Mouse (Mus musculus): Measurements from ENCODE around the gene Cacnb3. TPM values are rescaled to one million over a fixed set of nuclear protein-coding genes. Genes with fewer than 3 reads are reported as not detected.
"Not testable (repeated sequence)": the region's sequence is repeated elsewhere in the genome, so short reads cannot be mapped to it uniquely, and the experiment has no call there.

Cacnb3 gene
- polyA plus RNA-seq (2014; fragmentation: Nextera tagmentation; extraction: Ambion mirVana), result 24.6 and 28.9 TPM in 2 replicates

DNA sequence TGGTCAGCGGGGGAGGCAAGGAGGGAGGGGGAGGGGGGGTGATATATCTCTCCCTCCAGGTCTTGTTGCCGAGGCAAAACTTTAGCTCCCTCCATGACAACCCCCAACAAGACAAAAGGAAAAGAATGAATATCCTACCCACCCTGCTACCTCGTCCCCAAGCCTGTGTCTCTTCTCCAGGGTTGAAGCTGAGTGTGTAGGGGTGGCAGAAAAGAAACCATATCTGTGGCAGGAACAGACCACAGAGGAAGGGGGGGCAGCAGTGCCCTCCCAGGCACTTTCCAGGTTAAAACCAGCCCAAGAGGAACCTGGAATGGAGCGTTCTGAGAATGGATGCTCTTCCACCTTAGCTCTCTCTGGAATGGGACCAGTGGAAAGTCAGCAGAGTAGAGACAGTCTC is at the start of gene Cacnb3:
Gene Cacnb3, plus strand, starts transcription at position 301 of the 400 bp plus-strand sequence.
- TF ChIP-seq CTCF (IDR thresholded peaks at IDR 0.05; ENCODE audit: low read depth), result no peak
- WGBS, result 46% methylated on average over 4 of the region's 4 CpGs
- Histone ChIP-seq H3K4me1 (ENCODE audit: insufficient read depth) (peaks cover 25% of the 10 kb centered on the region), H3K4me3 (ENCODE audit: low read depth, low read length) (peak within 1 kb of the TSS; percentile 74; the same call in 1 of the 2 replicates), H3K36me3 (ENCODE audit: insufficient read depth) (no peaks in the 10 kb centered on the region), H3K4me2 (peak within 1 kb of the TSS; percentile 99), H3K27ac (ENCODE audit: low read depth) (no peak within 1 kb of the TSS), H3K27me3 (ENCODE audit: insufficient read depth, low read length) (peaks cover 25% of the 10 kb centered on the region), H3K9me3 (ENCODE audit: low read depth, low read length) (no peaks in the 10 kb centered on the region), H3K9ac (no peak within 1 kb of the TSS)
- DNase-seq (no peak), ATAC-seq (ENCODE audit: insufficient read depth) (no peak)

GRCm38 (mm10) chr15:98582410-98582809 is 48.2 kb upstream of the Cacnb3 start:
- TF ChIP-seq CTCF (IDR thresholded peaks at IDR 0.05; ENCODE audit: low read depth), result no peak
- ATAC-seq (ENCODE audit: insufficient read depth) (no peak), DNase-seq (no peak)
- 67% methylated on average over 8 of the region's 8 CpGs for WGBS
- Histone ChIP-seq H3K36me3 (ENCODE audit: insufficient read depth) (no peaks in the 10 kb centered on the region), H3K4me1 (ENCODE audit: insufficient read depth) (no peaks in the 10 kb centered on the region), H3K27me3 (ENCODE audit: insufficient read depth, low read length) (no peaks in the 10 kb centered on the region), H3K9me3 (ENCODE audit: low read depth, low read length) (no peaks in the 10 kb centered on the region), H3K4me2 (no peak overlapping the region), H3K9ac (no peak overlapping the region), H3K4me3 (ENCODE audit: low read depth, low read length) (no peak overlapping the region), H3K27ac (ENCODE audit: low read depth) (no peak overlapping the region)

GRCm38 (mm10) chr15:98582996-98583395 is 47.6 kb upstream of the Cacnb3 start:
- H3K9ac ChIP-seq, result no peak overlapping the region
- ATAC-seq (ENCODE audit: insufficient read depth), result no peak

DNA sequence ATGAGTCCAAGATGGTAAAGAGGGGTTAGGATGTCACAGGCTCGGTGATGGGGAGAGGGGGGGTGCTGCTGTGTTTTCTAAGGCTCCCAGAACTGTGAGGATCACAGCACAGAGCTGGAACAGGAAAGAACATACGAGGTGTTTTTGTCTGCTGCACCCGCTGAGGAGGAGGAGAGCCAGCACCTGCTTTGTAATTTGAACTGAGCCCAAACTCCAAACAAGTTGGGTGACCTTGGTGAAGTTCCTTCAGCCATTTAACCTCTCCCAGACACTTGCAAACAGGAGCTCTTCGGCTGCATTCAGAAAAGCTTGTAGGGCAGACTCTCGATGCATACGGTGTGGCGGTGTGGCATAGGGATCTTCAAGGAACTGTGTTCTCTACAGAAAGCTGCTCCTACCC is 45.2 kb upstream of the Cacnb3 start:
- DNase-seq (peak; percentile 13), ATAC-seq (ENCODE audit: insufficient read depth) (no peak)
- H3K9ac ChIP-seq, result no peak overlapping the region
- H3K4me2 ChIP-seq, result no peak overlapping the region
- H3K4me3 ChIP-seq (ENCODE audit: low read depth, low read length), result no peak overlapping the region
- H3K4me1 ChIP-seq (ENCODE audit: insufficient read depth), result no peaks in the 10 kb centered on the region
- no peaks in the 10 kb centered on the region for H3K9me3 ChIP-seq (ENCODE audit: low read depth, low read length)
- H3K27me3 ChIP-seq (ENCODE audit: insufficient read depth, low read length), result no peaks in the 10 kb centered on the region
- TF ChIP-seq CTCF (IDR thresholded peaks at IDR 0.05; ENCODE audit: low read depth), result no peak
- WGBS, result 38% methylated on average over 7 of the region's 7 CpGs
- H3K36me3 ChIP-seq (ENCODE audit: insufficient read depth), result peaks cover 16% of the 10 kb centered on the region
- no peak overlapping the region for H3K27ac ChIP-seq (ENCODE audit: low read depth)

More at GRCm38 (mm10) chr15:98582996-98583395, 47.6 kb upstream of the Cacnb3 start:
- H3K4me1 ChIP-seq (ENCODE audit: insufficient read depth), result no peaks in the 10 kb centered on the region
- H3K4me3 ChIP-seq (ENCODE audit: low read depth, low read length), result no peak overlapping the region
- H3K4me2 ChIP-seq, result no peak overlapping the region
- WGBS, result 59% methylated on average over 8 of the region's 8 CpGs
- no peak for DNase-seq
- no peaks in the 10 kb centered on the region for H3K27me3 ChIP-seq (ENCODE audit: insufficient read depth, low read length)
- no peaks in the 10 kb centered on the region for H3K36me3 ChIP-seq (ENCODE audit: insufficient read depth)
- H3K27ac ChIP-seq (ENCODE audit: low read depth), result no peak overlapping the region
- no peaks in the 10 kb centered on the region for H3K9me3 ChIP-seq (ENCODE audit: low read depth, low read length)
- no peak for TF ChIP-seq CTCF (IDR thresholded peaks at IDR 0.05; ENCODE audit: low read depth)

DNA sequence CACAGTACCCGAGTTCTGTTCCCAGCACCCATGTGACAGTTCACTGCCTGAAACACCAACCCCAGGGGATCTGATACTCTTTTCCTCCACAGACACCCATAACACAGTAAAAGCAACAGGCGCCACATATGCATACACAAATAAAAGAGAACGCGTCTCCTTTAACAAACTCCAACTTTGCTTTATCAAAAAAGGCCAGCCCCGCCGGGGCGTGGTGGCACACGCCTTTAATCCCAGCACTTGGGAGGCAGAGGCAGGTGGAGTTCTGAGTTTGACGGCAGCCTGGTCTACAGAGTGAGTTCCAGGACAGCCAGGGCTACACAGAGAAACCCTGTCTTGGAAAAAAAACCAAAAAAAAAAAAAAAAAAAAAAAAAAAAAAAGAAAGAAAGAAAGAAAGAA is 44.5 kb upstream of the Cacnb3 start:
- not testable (repeated sequence) for H3K27me3 ChIP-seq (ENCODE audit: insufficient read depth, low read length); H3K9ac ChIP-seq; H3K27ac ChIP-seq (ENCODE audit: low read depth); H3K9me3 ChIP-seq (ENCODE audit: low read depth, low read length); ATAC-seq (ENCODE audit: insufficient read depth); H3K4me3 ChIP-seq (ENCODE audit: low read depth, low read length); H3K4me2 ChIP-seq; DNase-seq; H3K4me1 ChIP-seq (ENCODE audit: insufficient read depth)
- H3K36me3 ChIP-seq (ENCODE audit: insufficient read depth), result peaks cover 23% of the 10 kb centered on the region
- WGBS, result 61% methylated on average over 9 of the region's 9 CpGs

- 83% methylated on average over 11 of the region's 11 CpGs for WGBS
- H3K4me3 ChIP-seq (ENCODE audit: low read depth, low read length), result no peak overlapping the region
- no peak for DNase-seq
- no peaks in the 10 kb centered on the region for H3K9me3 ChIP-seq (ENCODE audit: low read depth, low read length)
- TF ChIP-seq CTCF (IDR thresholded peaks at IDR 0.05; ENCODE audit: low read depth), result no peak
- H3K27ac ChIP-seq (ENCODE audit: low read depth), result no peak overlapping the region
- ATAC-seq (ENCODE audit: insufficient read depth), result no peak
- no peaks in the 10 kb centered on the region for H3K4me1 ChIP-seq (ENCODE audit: insufficient read depth)
- no peak overlapping the region for H3K4me2 ChIP-seq
- H3K36me3 ChIP-seq (ENCODE audit: insufficient read depth), result peaks cover 40% of the 10 kb centered on the region
- no peak overlapping the region for H3K9ac ChIP-seq
- no peaks in the 10 kb centered on the region for H3K27me3 ChIP-seq (ENCODE audit: insufficient read depth, low read length)
Observed at GRCm38 (mm10) chr15:98587751-98588150, 42.9 kb upstream of the Cacnb3 start.

- no peak overlapping the region for H3K27ac ChIP-seq (ENCODE audit: low read depth)
- peaks cover 60% of the 10 kb centered on the region for H3K36me3 ChIP-seq (ENCODE audit: insufficient read depth)
- DNase-seq, result no peak
- no peaks in the 10 kb centered on the region for H3K27me3 ChIP-seq (ENCODE audit: insufficient read depth, low read length)
- 57% methylated on average over 7 of the region's 7 CpGs for WGBS
- ATAC-seq (ENCODE audit: insufficient read depth), result no peak
- H3K4me2 ChIP-seq, result no peak overlapping the region
- H3K9ac ChIP-seq, result no peak overlapping the region
- no peak for TF ChIP-seq CTCF (IDR thresholded peaks at IDR 0.05; ENCODE audit: low read depth)
- H3K9me3 ChIP-seq (ENCODE audit: low read depth, low read length), result no peaks in the 10 kb centered on the region
- H3K4me1 ChIP-seq (ENCODE audit: insufficient read depth), result no peaks in the 10 kb centered on the region
- no peak overlapping the region for H3K4me3 ChIP-seq (ENCODE audit: low read depth, low read length)
Observed at GRCm38 (mm10) chr15:98589640-98590336, 40.9 kb upstream of the Cacnb3 start.

Data from lung, embryonic 14.5 days (tissue).